Mouse (Mus musculus) myocyte (in vitro differentiated cells): ENCODE data around the gene Nol4l.

Experiments
- CEBPB ChIP-seq: IDR thresholded peaks from 2 replicates; pipeline ENCODE4 v1.6.1; 2011; ENCODE audit warnings: mild to moderate bottlenecking, moderate library complexity; ENCODE audit not compliant: poor library complexity, insufficient read depth, severe bottlenecking
- E2F4 ChIP-seq: IDR thresholded peaks from one replicate; pipeline ENCODE4 v1.6.1; 2011; ENCODE audit warnings: mild to moderate bottlenecking, control low read depth, moderate library complexity; ENCODE audit not compliant: insufficient read depth
- MAX ChIP-seq: IDR thresholded peaks from one replicate; pipeline ENCODE4 v1.6.1; 2011; ENCODE audit warnings: low read depth, mild to moderate bottlenecking, control low read depth
- POLR2A ChIP-seq: IDR thresholded peaks from one replicate; pipeline ENCODE4 v1.6.1; 2011; ENCODE audit warnings: low read depth, mild to moderate bottlenecking, control low read depth, moderate library complexity; ENCODE audit not compliant: insufficient read length
- TCF12 ChIP-seq: IDR thresholded peaks from one replicate; pipeline ENCODE4 v1.6.1; 2011; ENCODE audit warnings: mild to moderate bottlenecking, control low read depth; ENCODE audit not compliant: poor library complexity, insufficient read depth, severe bottlenecking
- TCF3 ChIP-seq: IDR thresholded peaks from one replicate; pipeline ENCODE4 v1.6.1; 2011; ENCODE audit warnings: low read depth, control low read depth; ENCODE audit not compliant: insufficient read length
- USF1 ChIP-seq: IDR thresholded peaks from one replicate; pipeline ENCODE4 v1.6.1; 2011; ENCODE audit warnings: low read depth, mild to moderate bottlenecking, control low read depth, moderate library complexity

GRCm38 (mm10) chr2:153434880-153435831, 94.6 kb downstream of the Nol4l start:
- TF ChIP-seq E2F4 (no peak), POLR2A (no peak), USF1 (no peak), TCF3 (no peak), MAX (no peak), TCF12 (no peak), CEBPB (no peak)
